Mouse (Mus musculus): ENCODE data around the gene Fam83c. TPM values are rescaled to one million over a fixed set of nuclear protein-coding genes. Genes with fewer than 3 reads are reported as not detected.
"Not testable (repeated sequence)": the region's sequence is repeated elsewhere in the genome, so short reads cannot be mapped to it uniquely, and the experiment has no call there.

Gene Fam83c
- polyA plus RNA-seq, 1 experiment from 2014 or later = 0.68 TPM

DNA sequence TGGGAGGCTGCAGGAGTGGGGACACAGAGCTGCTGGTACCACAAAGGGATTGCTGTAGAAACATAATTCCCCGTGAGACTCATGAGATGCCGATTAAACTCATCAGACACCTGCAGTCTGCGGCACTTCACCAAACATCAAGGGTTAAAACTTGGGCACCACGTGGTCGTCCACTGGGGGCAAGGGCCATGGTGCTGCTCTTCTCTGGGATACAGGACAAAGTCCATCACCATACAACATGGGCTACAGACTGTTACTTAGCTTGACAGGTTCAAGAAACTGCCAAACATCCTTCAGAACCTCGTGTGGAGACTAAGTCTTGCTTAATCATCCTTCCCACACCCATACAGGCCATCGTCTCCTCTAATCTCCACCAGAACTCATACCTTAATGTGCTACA, 25.4 kb upstream of the Fam83c start:
- no peak for ATAC-seq (ENCODE audit: low FRiP score)
- Histone ChIP-seq H3K27me3 (no peaks in the 10 kb centered on the region), H3K9ac (no peak overlapping the region), H3K36me3 (replicated peaks) (peaks cover 15% of the 10 kb centered on the region), H3K4me3 (replicated peaks) (no peak overlapping the region), H3K27ac (0 out of 2 replicates have a peak overlapping the region, but pooled peaks have one; percentile 8), H3K4me2 (no peak overlapping the region), H3K9me3 (no peaks in the 10 kb centered on the region), H3K4me1 (peaks cover 6% of the 10 kb centered on the region; the same call in 1 of the 2 replicates)
- WGBS = 87% methylated on average over 7 of the region's 7 CpGs

GRCm38 (mm10) chr2:155852536-155852935, 17.9 kb upstream of the Fam83c start:
- WGBS = 89% methylated on average over 5 of the region's 5 CpGs
- H3K36me3 ChIP-seq (replicated peaks) = peaks cover 47% of the 10 kb centered on the region
- no peak for ATAC-seq (ENCODE audit: low FRiP score)

GRCm38 (mm10) chr2:155850120-155850519, 15.5 kb upstream of the Fam83c start:
- WGBS = 90% methylated on average over 7 of the region's 7 CpGs
- ATAC-seq (ENCODE audit: low FRiP score) = no peak
- Histone ChIP-seq H3K27me3 (no peaks in the 10 kb centered on the region), H3K4me1 (no peaks in the 10 kb centered on the region), H3K4me2 (no peak overlapping the region), H3K4me3 (replicated peaks) (no peak overlapping the region), H3K9ac (no peak overlapping the region), H3K36me3 (replicated peaks) (peaks cover 53% of the 10 kb centered on the region), H3K27ac (no peak overlapping the region), H3K9me3 (no peaks in the 10 kb centered on the region)

More at GRCm38 (mm10) chr2:155852536-155852935, 17.9 kb upstream of the Fam83c start:
- no peaks in the 10 kb centered on the region for H3K27me3 ChIP-seq
- H3K9me3 ChIP-seq = no peaks in the 10 kb centered on the region
- H3K4me3 ChIP-seq (replicated peaks) = no peak overlapping the region
- no peaks in the 10 kb centered on the region for H3K4me1 ChIP-seq
- no peak overlapping the region for H3K9ac ChIP-seq
- H3K4me2 ChIP-seq = no peak overlapping the region
- H3K27ac ChIP-seq = no peak overlapping the region

- Histone ChIP-seq H3K4me1 (no peaks in the 10 kb centered on the region), H3K4me3 (replicated peaks) (no peak overlapping the region), H3K27me3 (no peaks in the 10 kb centered on the region), H3K4me2 (no peak overlapping the region), H3K9me3 (no peaks in the 10 kb centered on the region), H3K27ac (no peak overlapping the region), H3K36me3 (replicated peaks) (peaks cover 56% of the 10 kb centered on the region), H3K9ac (no peak overlapping the region)
- WGBS = 71% methylated on average over 7 of the region's 7 CpGs
- no peak for ATAC-seq (ENCODE audit: low FRiP score)
These were observed 14.8 kb upstream of the Fam83c start for GRCm38 (mm10) chr2:155849464-155849863.

GRCm38 (mm10) chr2:155848291-155848690, 13.6 kb upstream of the Fam83c start:
- Histone ChIP-seq H3K4me3 (replicated peaks) (no peak overlapping the region), H3K27me3 (no peaks in the 10 kb centered on the region), H3K9ac (no peak overlapping the region), H3K4me1 (no peaks in the 10 kb centered on the region), H3K4me2 (no peak overlapping the region), H3K36me3 (replicated peaks) (peaks cover 51% of the 10 kb centered on the region), H3K9me3 (no peaks in the 10 kb centered on the region), H3K27ac (no peak overlapping the region)
- 37% methylated on average over 6 of the region's 6 CpGs for WGBS
- no peak for ATAC-seq (ENCODE audit: low FRiP score)

GRCm38 (mm10) chr2:155846930-155847329, 12.3 kb upstream of the Fam83c start:
- no peaks in the 10 kb centered on the region for H3K4me1 ChIP-seq
- no peak overlapping the region for H3K4me2 ChIP-seq
- no peak overlapping the region for H3K9ac ChIP-seq
- H3K36me3 ChIP-seq (replicated peaks) = peaks cover 50% of the 10 kb centered on the region
- no peak overlapping the region for H3K27ac ChIP-seq
- no peaks in the 10 kb centered on the region for H3K27me3 ChIP-seq
- WGBS = 86% methylated on average over 8 of the region's 8 CpGs
- ATAC-seq (ENCODE audit: low FRiP score) = no peak
- no peak overlapping the region for H3K4me3 ChIP-seq (replicated peaks)
- no peaks in the 10 kb centered on the region for H3K9me3 ChIP-seq

DNA sequence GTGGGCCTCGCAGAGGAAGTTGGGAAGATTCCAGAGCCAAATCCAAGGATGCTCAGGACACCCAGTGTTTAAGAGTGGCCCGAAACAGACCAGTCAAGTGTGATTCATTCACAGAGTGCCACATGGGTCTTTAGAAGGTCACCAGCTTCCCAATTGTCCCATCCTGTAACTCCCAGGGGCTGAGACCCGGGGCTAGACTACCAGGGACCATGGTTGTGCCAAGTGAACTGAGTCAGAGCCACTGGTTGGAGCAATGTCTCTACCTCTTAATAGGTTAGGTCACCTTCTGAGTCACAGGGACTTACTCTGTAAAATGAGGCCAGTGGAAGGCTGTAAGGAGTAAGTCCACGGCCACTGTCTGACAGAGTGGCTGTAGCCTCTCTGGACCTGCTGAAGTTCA, 4.3 kb upstream of the Fam83c start:
- WGBS = 83% methylated on average over 4 of the region's 4 CpGs
- Histone ChIP-seq H3K9ac (no peak overlapping the region), H3K4me2 (no peak overlapping the region), H3K9me3 (no peaks in the 10 kb centered on the region), H3K27me3 (0 out of 2 replicates have a peak, but pooled peaks cover 3% of the 10 kb centered on the region), H3K4me1 (no peaks in the 10 kb centered on the region), H3K27ac (no peak overlapping the region), H3K4me3 (replicated peaks) (no peak overlapping the region), H3K36me3 (replicated peaks) (no peaks in the 10 kb centered on the region)
- ATAC-seq (ENCODE audit: low FRiP score) = no peak

GRCm38 (mm10) chr2:155837961-155838360, 3.3 kb upstream of the Fam83c start:
- Histone ChIP-seq H3K4me3 (replicated peaks) (no peak overlapping the region), H3K9me3 (no peaks in the 10 kb centered on the region), H3K4me2 (no peak overlapping the region), H3K27ac (no peak overlapping the region), H3K36me3 (replicated peaks) (no peaks in the 10 kb centered on the region), H3K27me3 (0 out of 2 replicates have a peak, but pooled peaks cover 3% of the 10 kb centered on the region), H3K9ac (no peak overlapping the region), H3K4me1 (no peaks in the 10 kb centered on the region)
- no peak for ATAC-seq (ENCODE audit: low FRiP score)
- WGBS = 76% methylated on average over 3 of the region's 3 CpGs

DNA sequence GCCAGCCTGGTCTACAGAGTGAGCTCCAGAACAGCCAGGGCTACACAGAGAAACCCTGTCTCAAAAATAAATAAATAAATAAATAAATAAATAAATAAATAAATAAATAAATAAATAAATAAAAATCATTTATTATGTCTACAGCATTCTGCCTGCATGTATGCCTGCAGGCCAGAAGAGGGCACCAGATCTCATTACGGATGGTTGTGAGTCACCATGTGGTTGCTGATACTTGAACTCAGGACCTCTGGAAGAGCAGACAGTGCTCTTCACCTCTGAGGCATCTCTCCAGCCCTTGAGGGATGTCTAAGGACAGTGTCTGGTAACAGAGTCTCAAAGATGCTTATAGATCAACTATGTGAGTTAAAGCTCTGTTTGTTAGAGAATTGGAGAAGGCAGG, 2.6 kb downstream of the Fam83c start:
- not testable (repeated sequence) for H3K4me3 ChIP-seq (replicated peaks); H3K27me3 ChIP-seq; ATAC-seq (ENCODE audit: low FRiP score); H3K9me3 ChIP-seq; H3K4me2 ChIP-seq; H3K36me3 ChIP-seq (replicated peaks); H3K27ac ChIP-seq; H3K9ac ChIP-seq; H3K4me1 ChIP-seq
- 81% methylated on average over 1 of the region's 1 CpGs for WGBS

DNA sequence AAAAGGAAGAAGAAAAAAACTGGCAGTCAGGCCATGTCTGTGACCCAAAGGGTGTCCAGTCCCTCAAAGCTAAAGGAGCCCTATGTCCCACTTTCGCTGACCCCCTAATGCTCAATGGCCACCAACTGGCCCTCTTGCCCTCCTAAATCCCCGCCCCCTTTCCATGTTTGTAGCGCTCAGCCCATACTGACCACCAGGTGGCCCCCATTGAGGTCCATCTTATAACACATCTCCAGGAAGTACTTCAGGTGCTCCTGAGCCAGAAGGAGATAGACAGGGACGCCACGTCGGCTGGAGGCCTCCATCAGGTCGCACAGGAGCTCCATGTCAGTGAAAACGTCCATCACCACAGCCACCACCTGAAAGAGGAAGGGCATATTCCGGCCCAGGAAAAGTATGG, 3.4 kb downstream of the Fam83c start:
- Histone ChIP-seq H3K4me1 (peaks cover 10% of the 10 kb centered on the region), H3K36me3 (replicated peaks) (no peaks in the 10 kb centered on the region), H3K27ac (no peak overlapping the region), H3K9ac (no peak overlapping the region), H3K9me3 (no peaks in the 10 kb centered on the region), H3K4me2 (no peak overlapping the region), H3K4me3 (replicated peaks) (no peak overlapping the region), H3K27me3 (0 out of 2 replicates have a peak, but pooled peaks cover 3% of the 10 kb centered on the region)
- 67% methylated on average over 9 of the region's 9 CpGs for WGBS
- no peak for ATAC-seq (ENCODE audit: low FRiP score)

DNA sequence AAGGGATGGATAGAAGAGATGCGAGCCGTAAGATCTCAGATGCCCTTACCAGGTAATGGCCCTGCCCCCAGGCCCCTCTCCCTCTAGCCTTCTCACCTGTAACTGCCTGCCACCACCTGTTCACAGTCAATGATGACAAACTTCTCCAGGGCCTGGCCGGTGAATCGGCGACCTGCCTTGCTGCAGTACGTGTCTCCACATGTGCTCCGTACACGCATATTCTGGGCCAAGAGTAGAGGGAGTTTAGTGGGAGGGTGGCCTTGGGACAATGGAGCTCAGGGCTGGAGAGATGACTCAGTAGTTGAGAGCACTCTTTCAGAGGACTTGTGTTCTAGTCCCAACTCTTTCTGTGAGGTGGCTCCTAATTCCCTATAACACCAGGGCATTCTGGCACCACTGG, 3.8 kb downstream of the Fam83c start:
- Histone ChIP-seq H3K4me1 (peaks cover 12% of the 10 kb centered on the region), H3K9ac (no peak overlapping the region), H3K27me3 (0 out of 2 replicates have a peak, but pooled peaks cover 3% of the 10 kb centered on the region), H3K36me3 (replicated peaks) (no peaks in the 10 kb centered on the region), H3K4me3 (replicated peaks) (no peak overlapping the region), H3K27ac (no peak overlapping the region), H3K9me3 (no peaks in the 10 kb centered on the region), H3K4me2 (no peak overlapping the region)
- no peak for ATAC-seq (ENCODE audit: low FRiP score)
- WGBS = 94% methylated on average over 8 of the region's 8 CpGs

DNA sequence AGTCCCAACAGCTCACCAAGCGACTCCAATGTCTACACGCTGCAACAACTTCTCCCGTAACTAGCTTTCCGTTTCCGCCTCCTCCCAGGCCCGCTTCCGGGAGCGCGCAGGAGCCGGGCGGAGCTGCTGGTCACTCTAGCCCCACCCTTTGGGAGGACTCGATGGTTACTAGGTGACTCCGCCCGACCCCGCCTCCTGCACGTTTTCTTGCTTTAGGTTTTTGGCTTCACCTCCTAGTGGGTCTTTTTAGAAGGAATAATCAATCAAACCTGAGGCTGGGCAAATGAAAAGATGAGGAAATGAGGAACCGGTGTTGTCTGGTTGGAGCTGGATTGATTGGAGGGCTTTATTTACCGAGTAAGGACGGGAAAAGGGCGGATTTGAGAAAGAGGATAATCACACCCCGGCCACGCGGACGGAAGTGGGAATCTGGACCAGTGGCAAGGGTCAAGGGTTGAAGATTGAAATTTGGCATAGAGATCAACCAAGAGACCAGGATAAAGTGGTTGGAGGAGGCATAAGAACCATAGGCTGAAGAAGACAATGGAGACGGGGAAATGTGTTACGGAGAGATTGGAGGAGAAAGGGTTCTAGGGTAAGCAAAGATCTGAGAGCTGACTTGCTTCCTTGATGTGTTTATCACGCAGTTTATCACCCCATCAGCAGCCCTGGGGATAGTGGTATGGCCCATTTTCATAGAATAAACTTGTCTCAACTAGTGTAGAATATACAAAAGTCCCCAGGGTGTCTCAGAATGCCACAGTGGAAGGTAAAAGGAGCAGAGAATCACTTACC, 7.8 kb downstream of the Fam83c start, which contains the start of gene Eif6:
Gene Eif6 (minus strand): TSS at position 296 of the 795 bp plus-strand sequence.
- peak; percentile 94 for ATAC-seq (ENCODE audit: low FRiP score)
- H3K36me3 ChIP-seq (replicated peaks) = peaks cover 23% of the 10 kb centered on the region
- H3K9me3 ChIP-seq = no peaks in the 10 kb centered on the region
- H3K9ac ChIP-seq = peak within 1 kb of the TSS; percentile 78
- peak within 1 kb of the TSS; percentile 97 for H3K4me3 ChIP-seq (replicated peaks)
- WGBS = 4% methylated on average over 27 of the region's 27 CpGs
- H3K4me2 ChIP-seq = peak within 1 kb of the TSS; percentile 94
- H3K4me1 ChIP-seq = peaks cover 19% of the 10 kb centered on the region
- peak within 1 kb of the TSS; percentile 68 for H3K27ac ChIP-seq
- H3K27me3 ChIP-seq = no peaks in the 10 kb centered on the region
